Mouse (Mus musculus) heart, postnatal 0 days (tissue): Measurements from ENCODE around the gene 1110002E22Rik. TPM values are rescaled to one million over a fixed set of nuclear protein-coding genes. Genes with fewer than 3 reads are reported as not detected.

ENCODE experiments used
- ATAC-seq: fragments of 200-750 bp; cut with Nextera tagmentation; 2 replicates; pipeline ENCODE4 v1.8.0; 2017; ENCODE audit warnings: low read depth, moderate number of reproducible peaks, moderate library complexity; ENCODE audit not compliant: insufficient read depth
- DNase-seq: peaks from one replicate; pipeline ENCODE4 v3.0.0-alpha.2; 2016; ENCODE audit warnings: low spot score
- H3K27ac ChIP-seq: fragments of 300-500 bp; sonication (generic); 2 replicates; pipeline ENCODE4 v1.5.1; 2014; ENCODE audit warnings: low read depth, mild to moderate bottlenecking
- H3K27me3 ChIP-seq: fragments of 300-500 bp; sonication (generic); 2 replicates; pipeline ENCODE4 v1.6.1; 2014; ENCODE audit warnings: low read length, mixed read lengths; ENCODE audit not compliant: control insufficient read depth, insufficient read depth
- H3K36me3 ChIP-seq: fragments of 300-500 bp; sonication (generic); replicated peaks from 2 replicates; pipeline ENCODE4 v1.6.1; 2014; ENCODE audit warnings: low read length, mixed read lengths; ENCODE audit not compliant: control insufficient read depth, insufficient read depth
- H3K4me1 ChIP-seq: fragments of 300-500 bp; sonication (generic); 2 replicates; pipeline ENCODE4 v1.6.1; 2014; ENCODE audit warnings: antibody characterized with exemption; ENCODE audit not compliant: control insufficient read depth, insufficient read depth
- H3K4me2 ChIP-seq: fragments of 300-500 bp; sonication (generic); 2 replicates; pipeline ENCODE4 v1.6.1; 2014; ENCODE audit warnings: low read depth, mild to moderate bottlenecking, low read length, moderate library complexity
- H3K4me3 ChIP-seq: fragments of 300-500 bp; sonication (generic); 2 replicates; pipeline ENCODE4 v1.5.1; 2014; ENCODE audit warnings: low read depth, low read length
- H3K9ac ChIP-seq: fragments of 300-500 bp; sonication (generic); replicated peaks from 2 replicates; pipeline ENCODE4 v1.6.1; 2014; ENCODE audit warnings: low read depth, low read length, mixed read lengths
- H3K9me3 ChIP-seq: fragments of 300-500 bp; sonication (generic); replicated peaks from 2 replicates; pipeline ENCODE4 v1.6.1; 2016; ENCODE audit warnings: low read length; ENCODE audit not compliant: control insufficient read depth
- CTCF ChIP-seq: IDR thresholded peaks from 2 replicates; pipeline ENCODE4 v1.5.1; 2016; ENCODE audit warnings: antibody characterized with exemption, control low read depth, low read depth
- EP300 ChIP-seq: IDR thresholded peaks from 2 replicates; pipeline ENCODE4 v1.6.1; 2016; ENCODE audit warnings: antibody characterized with exemption, low read depth
- WGBS: fragments of 180-500 bp; shearing (Covaris S2); extraction: QIAGEN DNeasy Blood & Tissue Kit; methylation state at CpG from one replicate; pipeline ENCODE4 v1.1.7; 2014; 5-methylcytosine and 5-hydroxymethylcytosine counted together
- polyA plus RNA-seq: library from polyadenylated mRNA; unstranded; fragments of >200 nt; fragmentation: Nextera tagmentation; extraction: Ambion mirVana; gene quantifications from 2 replicates; pipeline ENCODE4 v1.2.1, GENCODE M21; 2015
- total RNA-seq: library from RNA; depleted of rRNA; stranded (reverse); fragments of >200 nt; gene quantifications from 2 replicates; pipeline ENCODE4 v1.2.3, GENCODE M21; 2014; ENCODE audit warnings: low replicate concordance; rRNA removed

1110002E22Rik gene
- total RNA-seq: 30.8 and 32.5 TPM in 2 replicates
- polyA plus RNA-seq: 12.2 and 13.3 TPM in 2 replicates

DNA sequence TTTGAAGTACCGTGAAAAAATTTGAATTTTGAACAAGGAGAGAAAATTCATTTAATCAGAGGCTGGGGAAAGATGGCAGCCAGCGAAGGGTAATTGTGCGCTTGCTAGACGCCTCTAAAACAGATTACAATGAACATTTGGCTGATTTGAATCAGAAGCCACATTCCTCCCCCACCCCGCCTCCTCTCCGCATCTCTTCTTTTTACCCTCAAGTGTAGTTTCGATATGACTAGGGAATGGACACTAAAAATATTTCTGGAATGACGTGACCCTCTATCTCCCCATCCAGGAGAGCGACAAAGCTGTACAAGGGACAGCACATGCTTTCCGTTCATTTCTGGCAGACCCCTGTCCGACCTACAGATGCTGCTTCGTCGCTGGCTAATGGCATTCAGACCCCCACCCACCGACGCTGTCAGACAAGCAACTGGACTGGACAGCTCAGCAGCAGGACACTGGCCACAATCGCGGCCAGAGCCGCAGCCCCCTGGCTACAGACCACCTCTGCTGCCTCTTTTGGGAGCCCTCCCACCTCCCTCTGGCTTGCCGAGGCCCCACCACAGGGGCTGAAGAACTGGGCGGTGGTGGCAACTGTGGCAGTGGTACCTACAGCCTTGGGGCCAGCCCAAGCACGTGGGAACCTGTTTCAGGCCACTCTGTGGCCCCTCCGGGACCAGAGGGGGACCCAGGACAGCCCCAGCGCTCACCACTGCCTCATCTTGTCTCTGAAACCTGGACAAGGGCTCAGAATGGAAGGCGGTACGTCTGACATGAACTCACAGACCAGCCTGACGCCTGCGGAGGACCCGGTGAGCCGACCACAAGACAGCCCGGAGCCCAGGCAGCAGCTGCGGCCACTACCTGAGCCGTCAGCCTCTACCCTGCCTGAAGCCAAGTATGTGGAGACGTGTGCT, at the start of gene 1110002E22Rik:
Gene 1110002E22Rik (plus strand): TSS at position 321 of the 914 bp plus-strand sequence.
- H3K9me3 ChIP-seq: no peaks in the 10 kb centered on the region
- no peaks in the 10 kb centered on the region for H3K36me3 ChIP-seq
- 29% methylated on average over 33 of the region's 33 CpGs for WGBS
- H3K4me2 ChIP-seq: peak within 1 kb of the TSS; percentile 71
- H3K27ac ChIP-seq: peak within 1 kb of the TSS; percentile 95
- H3K4me1 ChIP-seq: peaks cover 26% of the 10 kb centered on the region
- no peak for TF ChIP-seq EP300
- TF ChIP-seq CTCF: no peak
- H3K9ac ChIP-seq: peak within 1 kb of the TSS; percentile 58
- peak; percentile 21 for ATAC-seq
- H3K27me3 ChIP-seq: no peaks in the 10 kb centered on the region
- peak within 1 kb of the TSS; percentile 48 for H3K4me3 ChIP-seq
- DNase-seq: peak; percentile 69

DNA sequence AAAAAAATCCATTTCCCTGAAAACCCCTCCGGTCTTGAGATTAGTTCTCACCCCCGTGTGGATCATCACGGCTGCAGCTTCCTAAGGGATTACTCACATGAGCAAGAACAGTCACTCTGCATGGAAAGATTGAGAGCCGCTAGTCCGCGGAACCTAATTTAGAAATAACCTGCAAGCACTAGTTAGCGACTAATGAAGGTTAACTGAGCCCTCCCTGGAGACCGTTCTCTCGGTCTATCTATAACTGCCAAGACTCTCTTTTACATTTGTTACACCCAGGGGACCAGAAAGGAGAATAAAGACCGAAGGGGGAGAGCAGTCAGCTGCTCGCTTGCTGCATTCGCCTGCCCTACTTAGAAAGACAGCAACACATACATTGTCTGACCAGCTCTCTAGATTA, 48.0 kb upstream of the 1110002E22Rik start:
- Histone ChIP-seq H3K4me3 (no peak overlapping the region), H3K9me3 (no peaks in the 10 kb centered on the region), H3K4me1 (peaks cover 3% of the 10 kb centered on the region; the same call in 1 of the 2 replicates), H3K9ac (no peak overlapping the region), H3K27ac (no peak overlapping the region), H3K27me3 (no peaks in the 10 kb centered on the region), H3K36me3 (no peaks in the 10 kb centered on the region), H3K4me2 (no peak overlapping the region)
- no peak for ATAC-seq
- WGBS: 77% methylated on average over 12 of the region's 12 CpGs
- TF ChIP-seq CTCF (no peak), EP300 (no peak)
- no peak for DNase-seq

DNA sequence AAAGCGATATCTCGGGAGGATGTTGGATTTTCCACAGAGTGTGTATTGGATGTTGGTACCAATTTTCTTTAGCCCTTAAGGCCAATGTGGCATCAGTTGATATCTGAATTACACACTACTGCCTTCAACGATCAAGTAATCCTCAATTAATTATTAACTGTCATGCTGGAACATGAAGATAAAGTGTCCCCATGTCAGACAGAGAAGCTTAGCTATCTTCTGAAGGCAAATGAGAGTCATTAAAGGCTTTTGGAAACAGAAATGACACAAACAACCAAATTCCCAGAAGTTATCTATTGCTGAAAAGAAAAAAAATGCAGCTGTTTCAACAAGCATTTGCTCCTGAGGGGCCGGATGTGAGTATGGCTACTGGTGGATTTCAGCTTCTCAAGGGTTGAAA, 42.8 kb upstream of the 1110002E22Rik start:
- no peak overlapping the region for H3K27ac ChIP-seq

GRCm38 (mm10) chr3:138022651-138023050, 42.2 kb upstream of the 1110002E22Rik start:
- no peak for DNase-seq
- H3K9me3 ChIP-seq: no peaks in the 10 kb centered on the region
- H3K27ac ChIP-seq: no peak overlapping the region
- H3K4me1 ChIP-seq: peaks cover 12% of the 10 kb centered on the region
- H3K9ac ChIP-seq: no peak overlapping the region
- no peaks in the 10 kb centered on the region for H3K36me3 ChIP-seq
- no peak overlapping the region for H3K4me2 ChIP-seq
- no peak overlapping the region for H3K4me3 ChIP-seq
- WGBS: 90% methylated on average over 4 of the region's 4 CpGs
- no peaks in the 10 kb centered on the region for H3K27me3 ChIP-seq
- ATAC-seq: no peak
- TF ChIP-seq CTCF (no peak), EP300 (no peak)

More for the DNA sequence above, 42.8 kb upstream of the 1110002E22Rik start:
- 88% methylated on average over 4 of the region's 4 CpGs for WGBS
- ATAC-seq: no peak
- Histone ChIP-seq H3K36me3 (no peaks in the 10 kb centered on the region), H3K9ac (no peak overlapping the region), H3K4me3 (no peak overlapping the region), H3K9me3 (no peaks in the 10 kb centered on the region), H3K27me3 (no peaks in the 10 kb centered on the region), H3K4me2 (no peak overlapping the region), H3K4me1 (peaks cover 7% of the 10 kb centered on the region; the same call in 1 of the 2 replicates)
- no peak for DNase-seq
- TF ChIP-seq CTCF (no peak), EP300 (no peak)

DNA sequence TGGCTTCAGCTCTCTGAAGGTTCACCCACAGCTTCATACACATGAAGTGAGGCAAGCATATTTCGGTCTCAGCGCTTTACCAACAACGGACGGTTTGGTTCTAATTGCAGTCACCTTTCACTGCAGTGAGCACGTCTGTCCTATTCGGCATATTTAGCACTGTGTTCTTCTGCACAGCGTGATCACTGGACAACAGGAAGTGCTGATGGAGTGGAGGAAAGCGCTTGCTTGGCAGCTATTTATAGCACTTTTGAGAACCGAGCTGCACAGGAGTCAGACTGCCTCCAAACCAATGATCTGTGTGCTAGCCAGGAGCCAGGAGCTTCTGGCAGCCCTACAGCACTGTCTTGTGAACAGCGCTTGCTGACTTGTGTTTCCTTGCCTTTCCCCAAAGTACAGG, 38.6 kb upstream of the 1110002E22Rik start:
- H3K4me2 ChIP-seq: peak overlapping the region; percentile 48
- peak; percentile 93 for ATAC-seq

More for the DNA sequence above, 38.6 kb upstream of the 1110002E22Rik start:
- peaks cover 17% of the 10 kb centered on the region for H3K4me1 ChIP-seq
- no peak for TF ChIP-seq CTCF
- TF ChIP-seq EP300: no peak
- no peaks in the 10 kb centered on the region for H3K9me3 ChIP-seq
- no peak overlapping the region for H3K9ac ChIP-seq
- 18% methylated on average over 10 of the region's 10 CpGs for WGBS
- peak overlapping the region; percentile 83 for H3K27ac ChIP-seq
- peak overlapping the region; percentile 19; the same call in 1 of the 2 replicates for H3K4me3 ChIP-seq
- no peaks in the 10 kb centered on the region for H3K36me3 ChIP-seq
- no peaks in the 10 kb centered on the region for H3K27me3 ChIP-seq
- peak; percentile 91 for DNase-seq
